ENCODE assay signal across 9 mouse cellular contexts in genomic region chr2:6545127-6545931, GRCm38 (mm10).
DNase-seq lines count a peak whose midpoint lies in the region; ATAC-seq and TF ChIP-seq lines count a peak whose summit lies in the region.
"Had no signal": no experiment of that assay in that cellular context is flagged by ENCODE, and none has a peak within 500 bp of the region (broad histone marks: within the 10 kb centered on the region; RNA-seq: fewer than 3 reads in every experiment).

No protein-coding gene starts in this region.

- H3K36me3 ChIP-seq in forebrain, embryonic 14.5 days (ENCODE audit: control insufficient read depth, insufficient read depth, low read length) = peaks cover 61% of the 10 kb centered on the region
- H3K36me3 ChIP-seq in forebrain, postnatal 0 days (ENCODE audit: insufficient read depth) = peaks cover 31% of the 10 kb centered on the region
- no peaks in the 10 kb centered on the region for H3K36me3 ChIP-seq in limb, embryonic 14.5 days (ENCODE audit: control insufficient read depth, insufficient read depth, low read length)
- no peaks in the 10 kb centered on the region for H3K36me3 ChIP-seq in limb, embryonic 10.5 days
- 0 out of 2 replicates have a peak, but pooled peaks cover 2% of the 10 kb centered on the region for H3K36me3 ChIP-seq in intestine, embryonic 15.5 days

- no peak for TF ChIP-seq CTCF in forebrain, postnatal 0 days (IDR thresholded peaks at IDR 0.05; ENCODE audit: low read depth)

- WGBS in forebrain, embryonic 14.5 days = 64% methylated on average over 10 of the region's 10 CpGs
- 49% methylated on average over 10 of the region's 10 CpGs for WGBS in forebrain, postnatal 0 days
- 87% methylated on average over 10 of the region's 10 CpGs for WGBS in limb, embryonic 14.5 days
- WGBS in limb, embryonic 10.5 days = 91% methylated on average over 10 of the region's 10 CpGs
- 83% methylated on average over 10 of the region's 10 CpGs for WGBS in intestine, embryonic 15.5 days

- H3K27ac ChIP-seq in forebrain, embryonic 14.5 days (ENCODE audit: low read depth, low read length) = peak overlapping the region; percentile 30; the same call in 1 of the 2 replicates
- H3K27ac ChIP-seq in forebrain, postnatal 0 days (ENCODE audit: low read depth, low read length) = no peak overlapping the region
- H3K27ac ChIP-seq in limb, embryonic 14.5 days (replicated peaks; ENCODE audit: low read depth, low read length) = no peak overlapping the region
- H3K27ac ChIP-seq in limb, embryonic 10.5 days = no peak overlapping the region
- no peak overlapping the region for H3K27ac ChIP-seq in intestine, embryonic 15.5 days
- H3K27ac ChIP-seq: macrophage had no signal

- peaks cover 10% of the 10 kb centered on the region for H3K4me1 ChIP-seq in forebrain, embryonic 14.5 days (ENCODE audit: control insufficient read depth, insufficient read depth, low read length)
- H3K4me1 ChIP-seq in forebrain, postnatal 0 days (ENCODE audit: insufficient read depth) = no peaks in the 10 kb centered on the region; the same call in 1 of the 2 replicates
- no peaks in the 10 kb centered on the region for H3K4me1 ChIP-seq in limb, embryonic 14.5 days (ENCODE audit: control insufficient read depth, insufficient read depth, low read length)
- H3K4me1 ChIP-seq in limb, embryonic 10.5 days = peaks cover 17% of the 10 kb centered on the region
- no peaks in the 10 kb centered on the region for H3K4me1 ChIP-seq in intestine, embryonic 15.5 days (replicated peaks)

- no peaks in the 10 kb centered on the region for H3K9me3 ChIP-seq in forebrain, embryonic 14.5 days (replicated peaks; ENCODE audit: control insufficient read depth, low read length)
- H3K9me3 ChIP-seq in forebrain, postnatal 0 days (ENCODE audit: low read length) = no peaks in the 10 kb centered on the region
- H3K9me3 ChIP-seq in limb, embryonic 14.5 days (ENCODE audit: control insufficient read depth, low read length) = no peaks in the 10 kb centered on the region
- H3K9me3 ChIP-seq in limb, embryonic 10.5 days (replicated peaks) = no peaks in the 10 kb centered on the region
- no peaks in the 10 kb centered on the region for H3K9me3 ChIP-seq in intestine, embryonic 15.5 days

- no peaks in the 10 kb centered on the region for H3K27me3 ChIP-seq in forebrain, embryonic 14.5 days (replicated peaks; ENCODE audit: control insufficient read depth, insufficient read depth, low read length)
- no peaks in the 10 kb centered on the region for H3K27me3 ChIP-seq in forebrain, postnatal 0 days (ENCODE audit: insufficient read depth, low read length)
- H3K27me3 ChIP-seq in limb, embryonic 14.5 days (ENCODE audit: control insufficient read depth, insufficient read depth, low read length) = no peaks in the 10 kb centered on the region
- no peaks in the 10 kb centered on the region for H3K27me3 ChIP-seq in limb, embryonic 10.5 days (ENCODE audit: low read depth, poor library complexity, severe bottlenecking)
- no peaks in the 10 kb centered on the region for H3K27me3 ChIP-seq in intestine, embryonic 15.5 days (replicated peaks)

- no peak overlapping the region for H3K4me2 ChIP-seq in forebrain, embryonic 14.5 days (ENCODE audit: low read length)
- no peak overlapping the region for H3K4me2 ChIP-seq in forebrain, postnatal 0 days (ENCODE audit: low read depth)
- no peak overlapping the region for H3K4me2 ChIP-seq in limb, embryonic 14.5 days (replicated peaks; ENCODE audit: low read depth, low read length, severe bottlenecking)
- no peak overlapping the region for H3K4me2 ChIP-seq in intestine, embryonic 15.5 days (replicated peaks)

- no peak for TF ChIP-seq POLR2A in limb, embryonic 14.5 days (IDR thresholded peaks at IDR 0.05; ENCODE audit: borderline replicate concordance, extremely low read depth, insufficient read depth, insufficient read length)

- peak; percentile 57 for DNase-seq in forebrain, embryonic 14.5 days (ENCODE audit: low spot score)
- DNase-seq in forebrain, postnatal 0 days = no peak
- DNase-seq in limb, embryonic 14.5 days (ENCODE audit: low spot score) = peak; percentile 11
- no peak for DNase-seq in limb, embryonic 10.5 days (ENCODE audit: low spot score)
- DNase-seq in adrenal gland, postnatal 25 days = peak; percentile 44
- DNase-seq in kidney, postnatal 36 days = peak; percentile 62 to 73
- no peak for DNase-seq in thymus, postnatal 36 days

- no peak overlapping the region for H3K9ac ChIP-seq in forebrain, embryonic 14.5 days (ENCODE audit: low read length)
- no peak overlapping the region for H3K9ac ChIP-seq in forebrain, postnatal 0 days
- H3K9ac ChIP-seq in limb, embryonic 14.5 days (ENCODE audit: low read depth, low read length, severe bottlenecking) = no peak overlapping the region
- H3K9ac ChIP-seq in intestine, embryonic 15.5 days = no peak overlapping the region

- no peak overlapping the region for H3K4me3 ChIP-seq in forebrain, embryonic 14.5 days (ENCODE audit: low read depth, low read length)
- H3K4me3 ChIP-seq in forebrain, postnatal 0 days (ENCODE audit: low read depth, low read length) = no peak overlapping the region
- no peak overlapping the region for H3K4me3 ChIP-seq in limb, embryonic 14.5 days (replicated peaks; ENCODE audit: low read length)
- no peak overlapping the region for H3K4me3 ChIP-seq in limb, embryonic 10.5 days
- no peak overlapping the region for H3K4me3 ChIP-seq in intestine, embryonic 15.5 days (replicated peaks)

- peak; percentile 13; the same call in 1 of the 2 replicates for ATAC-seq in forebrain, embryonic 14.5 days
- no peak for ATAC-seq in forebrain, postnatal 0 days
- ATAC-seq in limb, embryonic 14.5 days (ENCODE audit: low FRiP score, low read depth) = no peak
- ATAC-seq in intestine, embryonic 15.5 days = no peak

Comparison
In these comparisons a context has a peak if more than half of its experiments do, and no peak if none do; other contexts are left out.
1. DNase-seq: peak in forebrain, embryonic 14.5 days (single experiment), limb, embryonic 14.5 days (single experiment), adrenal gland, postnatal 25 days (single experiment) and kidney, postnatal 36 days (2 of 2); none in forebrain, postnatal 0 days (single experiment), limb, embryonic 10.5 days (single experiment) and thymus, postnatal 36 days (0 of 2).